Mouse (Mus musculus) bone marrow macrophage, adult 2 months (primary cell): Measurements from ENCODE around the gene Dip2b.

ENCODE experiments used
- CTCF ChIP-seq: IDR thresholded peaks from 2 replicates; pipeline ENCODE4 v1.5.1; 2012; ENCODE audit warnings: low read depth, mild to moderate bottlenecking, low read length, moderate library complexity
- POLR2A ChIP-seq: IDR thresholded peaks from 2 replicates; pipeline ENCODE4 v1.6.1; 2012; ENCODE audit warnings: mild to moderate bottlenecking, low read depth, low read length, borderline replicate concordance

GRCm38 (mm10) chr15:100028133-100028532, 10.3 kb upstream of the Dip2b start:
- TF ChIP-seq POLR2A (no peak), CTCF (no peak)
